Mouse (Mus musculus) liver, embryonic 15.5 days (tissue): ENCODE measurements around the gene Plekhb1. TPM values are rescaled to one million over a fixed set of nuclear protein-coding genes. Genes with fewer than 3 reads are reported as not detected.

Source experiments
- ATAC-seq: fragments of 200-750 bp; cut with Nextera tagmentation; 2 replicates; pipeline ENCODE4 v1.8.0; 2017; ENCODE audit warnings: moderate number of reproducible peaks, mild to moderate bottlenecking, moderate library complexity; ENCODE audit not compliant: insufficient read depth
- H3K27ac ChIP-seq: fragments of 300-500 bp; sonication (generic); replicated peaks from 2 replicates; pipeline ENCODE4 v1.5.1; 2015; ENCODE audit warnings: mild to moderate bottlenecking, inconsistent platforms
- H3K27me3 ChIP-seq: fragments of 300-500 bp; sonication (generic); 2 replicates; pipeline ENCODE4 v1.6.1; 2015; ENCODE audit warnings: mild to moderate bottlenecking, inconsistent platforms
- H3K36me3 ChIP-seq: fragments of 300-500 bp; sonication (generic); replicated peaks from 2 replicates; pipeline ENCODE4 v1.6.1; 2015; ENCODE audit warnings: moderate library complexity, mild to moderate bottlenecking, inconsistent platforms
- H3K4me1 ChIP-seq: fragments of 300-500 bp; sonication (generic); replicated peaks from 2 replicates; pipeline ENCODE4 v1.6.1; 2015; ENCODE audit warnings: inconsistent platforms
- H3K4me2 ChIP-seq: fragments of 300-500 bp; sonication (generic); 2 replicates; pipeline ENCODE4 v1.6.1; 2015; ENCODE audit warnings: moderate library complexity, mild to moderate bottlenecking, inconsistent platforms
- H3K4me3 ChIP-seq: fragments of 300-500 bp; sonication (generic); replicated peaks from 2 replicates; pipeline ENCODE4 v1.5.1; 2015; ENCODE audit warnings: mild to moderate bottlenecking, inconsistent platforms
- H3K9ac ChIP-seq: fragments of 300-500 bp; sonication (generic); 2 replicates; pipeline ENCODE4 v1.6.1; 2015; ENCODE audit warnings: moderate library complexity, mild to moderate bottlenecking, inconsistent platforms
- H3K9me3 ChIP-seq: fragments of 300-500 bp; sonication (generic); replicated peaks from 2 replicates; pipeline ENCODE4 v1.6.1; 2016; ENCODE audit warnings: inconsistent platforms
- WGBS: fragments of 180-500 bp; shearing (Covaris S2); methylation state at CpG from one replicate; pipeline ENCODE4 v1.1.7; 2015; ENCODE audit warnings: mixed read lengths; ENCODE audit not compliant: insufficient replicate concordance; 5-methylcytosine and 5-hydroxymethylcytosine counted together
- polyA plus RNA-seq: library from polyadenylated mRNA; unstranded; fragments of >200 nt; fragmentation: Nextera tagmentation; extraction: Ambion mirVana; gene quantifications from 2 replicates; pipeline ENCODE4 v1.2.1, GENCODE M21; 2015

The Plekhb1 gene
- polyA plus RNA-seq, 1 experiment from 2014 or later: 0.51 TPM

DNA sequence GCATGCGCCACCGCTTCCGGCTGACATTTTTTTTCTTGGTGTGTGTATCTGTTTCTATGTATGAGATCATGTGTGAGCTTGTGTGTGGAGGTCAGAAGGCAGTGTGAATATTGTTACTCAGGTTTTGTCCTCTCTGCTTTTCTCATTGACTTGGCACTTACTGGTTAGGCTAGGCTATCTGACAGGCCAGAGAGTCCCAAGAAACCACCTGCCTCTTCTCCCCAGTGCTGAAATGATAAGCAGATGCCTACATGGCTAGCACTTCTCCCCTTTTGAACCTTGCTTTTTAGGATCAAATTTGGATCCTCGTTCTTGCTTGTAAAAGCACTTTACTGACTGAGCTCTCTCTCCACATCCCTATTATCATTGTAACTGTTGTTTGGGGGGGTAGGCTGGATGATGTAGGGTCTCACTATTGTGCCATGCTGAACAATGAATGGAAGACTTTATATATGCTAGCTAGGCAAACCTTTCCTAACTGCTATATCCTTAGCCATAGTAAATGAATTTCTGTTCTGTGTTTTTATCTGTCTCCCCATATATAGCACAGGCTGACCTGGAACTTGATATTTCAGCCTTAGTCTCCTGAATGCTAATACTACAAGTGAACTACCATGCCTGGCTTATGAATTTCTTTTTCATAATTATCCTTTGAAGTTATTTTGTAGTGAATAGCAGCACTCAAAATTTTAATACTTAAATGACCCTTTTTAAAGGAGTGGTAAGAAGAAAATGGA lies 45.9 kb downstream of the Plekhb1 start:
- no peak overlapping the region for H3K4me3 ChIP-seq

DNA sequence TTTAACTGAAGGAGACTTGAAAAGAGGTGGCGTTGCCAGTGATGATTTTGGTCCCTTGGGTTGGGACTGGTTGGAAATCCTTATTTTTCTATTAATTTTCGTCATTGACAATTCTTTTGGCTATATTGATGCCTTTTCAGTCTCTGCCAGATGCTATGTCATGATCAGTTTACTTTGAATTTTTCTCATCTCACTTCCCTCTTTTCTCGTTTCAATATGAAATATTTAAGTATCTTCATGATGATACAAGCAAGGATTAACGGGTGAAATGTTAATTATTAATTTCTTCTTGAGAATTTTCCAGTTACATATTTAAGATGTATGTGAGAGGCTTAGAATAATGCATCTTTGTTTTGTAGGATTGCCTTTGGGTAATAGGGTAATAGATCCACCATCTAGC lies 53.3 kb downstream of the Plekhb1 start:
- no peaks in the 10 kb centered on the region for H3K9me3 ChIP-seq
- no peak for ATAC-seq
- peak overlapping the region; percentile 83 for H3K4me2 ChIP-seq
- H3K4me3 ChIP-seq: peak overlapping the region; percentile 96
- H3K27me3 ChIP-seq: no peaks in the 10 kb centered on the region
- H3K27ac ChIP-seq: peak overlapping the region; percentile 100
- H3K4me1 ChIP-seq: peaks cover 27% of the 10 kb centered on the region
- H3K36me3 ChIP-seq: no peaks in the 10 kb centered on the region
- 12% methylated on average over 4 of the region's 4 CpGs for WGBS
- peak overlapping the region; percentile 100 for H3K9ac ChIP-seq

More for the DNA sequence above, 45.9 kb downstream of the Plekhb1 start:
- no peaks in the 10 kb centered on the region for H3K9me3 ChIP-seq
- H3K27ac ChIP-seq: peak overlapping the region; percentile 48
- H3K36me3 ChIP-seq: peaks cover 7% of the 10 kb centered on the region; the same call in 1 of the 2 replicates
- no peaks in the 10 kb centered on the region for H3K27me3 ChIP-seq
- peak; percentile 81 for ATAC-seq
- H3K4me1 ChIP-seq: peaks cover 44% of the 10 kb centered on the region
- WGBS: 67% methylated on average over 4 of the region's 4 CpGs
- no peak overlapping the region for H3K9ac ChIP-seq
- peak overlapping the region; percentile 33 for H3K4me2 ChIP-seq

DNA sequence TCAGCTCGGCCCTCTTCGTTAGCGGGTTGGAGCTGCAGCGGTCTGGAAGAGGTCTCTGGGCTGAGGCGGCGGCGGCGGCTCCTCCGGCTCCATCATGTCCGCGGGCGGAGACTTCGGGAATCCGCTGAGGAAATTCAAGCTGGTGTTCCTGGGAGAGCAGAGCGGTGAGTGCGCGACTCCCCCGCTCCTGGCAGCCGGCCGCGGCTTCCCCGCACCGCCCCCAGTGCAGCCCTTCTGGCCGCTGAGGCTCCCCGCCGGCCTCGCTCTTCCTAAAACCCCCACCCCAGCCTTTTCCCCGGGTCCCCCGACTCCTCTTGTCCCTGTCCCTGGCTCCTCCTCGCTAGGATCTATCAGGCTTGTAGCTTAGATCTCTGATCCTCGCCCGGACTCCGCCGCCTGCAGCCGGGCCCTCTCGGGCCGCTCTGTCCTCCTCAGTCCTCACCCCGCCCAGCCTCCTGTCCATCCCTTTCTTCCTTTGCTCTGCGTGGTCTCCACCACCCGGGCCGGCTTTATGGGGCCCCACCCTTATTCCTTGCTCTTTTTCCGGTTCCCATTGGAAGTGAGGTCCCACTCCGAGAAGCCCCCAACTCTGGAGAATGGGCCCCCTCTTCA lies 54.0 kb downstream of the Plekhb1 start, which contains the start of gene Mrpl48:
Gene Mrpl48, minus strand, starts transcription at position 172 of the 612 bp plus-strand sequence.
- H3K27ac ChIP-seq: peak within 1 kb of the TSS; percentile 100
- H3K9me3 ChIP-seq: no peaks in the 10 kb centered on the region
- peaks cover 24% of the 10 kb centered on the region for H3K4me1 ChIP-seq
- under 1% methylated on average over 41 of the region's 43 CpGs for WGBS
- H3K4me2 ChIP-seq: peak within 1 kb of the TSS; percentile 83
- peak within 1 kb of the TSS; percentile 96 for H3K4me3 ChIP-seq
- H3K9ac ChIP-seq: peak within 1 kb of the TSS; percentile 100
- H3K27me3 ChIP-seq: peaks cover 5% of the 10 kb centered on the region; the same call in 1 of the 2 replicates
- no peaks in the 10 kb centered on the region for H3K36me3 ChIP-seq
- ATAC-seq: peak; percentile 17; the same call in 1 of the 2 replicates

DNA sequence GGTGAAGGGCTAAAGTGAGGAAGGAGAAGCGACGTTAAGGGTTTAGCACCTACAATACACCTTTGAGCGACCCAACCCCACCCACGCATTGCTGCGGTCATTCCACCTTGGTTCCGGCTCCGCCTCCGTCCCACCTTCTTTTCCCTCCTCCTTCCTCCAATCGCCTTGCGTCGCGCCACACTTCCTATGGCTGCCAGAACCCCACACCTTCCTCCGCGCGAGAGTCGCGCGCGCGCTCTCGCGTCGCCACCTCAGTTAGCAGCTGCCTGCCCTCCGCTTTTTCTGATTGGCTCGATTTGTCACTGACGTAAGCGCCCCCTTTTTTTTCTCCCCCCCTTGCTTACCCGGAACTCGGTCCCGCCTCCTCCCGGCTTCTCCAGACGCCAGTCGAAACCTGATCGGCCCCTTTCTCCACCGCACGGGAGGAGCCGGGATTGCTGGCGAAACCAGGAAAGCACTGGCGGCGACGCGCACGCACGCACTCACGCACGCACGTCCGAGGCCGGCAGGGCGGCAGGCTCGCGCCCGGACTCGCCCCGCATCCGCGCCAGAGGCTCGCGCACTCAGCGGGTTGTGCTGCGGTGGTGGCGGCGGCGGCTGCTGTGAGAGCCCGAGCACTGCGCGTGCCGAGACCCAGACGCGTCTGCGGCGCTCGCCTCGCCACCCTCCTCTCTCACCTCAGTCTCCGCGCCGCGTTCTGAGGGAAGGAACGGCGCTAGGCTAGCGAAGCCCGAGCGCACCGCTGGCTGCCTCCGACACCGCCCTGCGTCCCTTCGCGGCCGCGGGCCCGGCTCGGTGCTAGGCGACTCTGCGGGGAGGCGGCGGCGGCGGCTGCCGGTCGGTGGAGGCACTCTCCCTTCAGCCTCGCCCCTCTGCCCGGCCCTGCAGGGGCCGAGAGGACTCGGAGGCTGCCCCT lies 54.7 kb downstream of the Plekhb1 start, which contains the start of gene Rab6a:
Gene Rab6a, plus strand, starts transcription at position 197 of the 916 bp plus-strand sequence.
- WGBS: under 1% methylated on average over 105 of the region's 105 CpGs
- peak; percentile 93 for ATAC-seq
- peak within 1 kb of the TSS; percentile 83 for H3K4me2 ChIP-seq
- peaks cover 6% of the 10 kb centered on the region; the same call in 1 of the 2 replicates for H3K27me3 ChIP-seq
- H3K4me3 ChIP-seq: peak within 1 kb of the TSS; percentile 96
- H3K27ac ChIP-seq: peak within 1 kb of the TSS; percentile 100
- peak within 1 kb of the TSS; percentile 100 for H3K9ac ChIP-seq
- H3K9me3 ChIP-seq: no peaks in the 10 kb centered on the region
- H3K4me1 ChIP-seq: peaks cover 23% of the 10 kb centered on the region
- no peaks in the 10 kb centered on the region for H3K36me3 ChIP-seq

DNA sequence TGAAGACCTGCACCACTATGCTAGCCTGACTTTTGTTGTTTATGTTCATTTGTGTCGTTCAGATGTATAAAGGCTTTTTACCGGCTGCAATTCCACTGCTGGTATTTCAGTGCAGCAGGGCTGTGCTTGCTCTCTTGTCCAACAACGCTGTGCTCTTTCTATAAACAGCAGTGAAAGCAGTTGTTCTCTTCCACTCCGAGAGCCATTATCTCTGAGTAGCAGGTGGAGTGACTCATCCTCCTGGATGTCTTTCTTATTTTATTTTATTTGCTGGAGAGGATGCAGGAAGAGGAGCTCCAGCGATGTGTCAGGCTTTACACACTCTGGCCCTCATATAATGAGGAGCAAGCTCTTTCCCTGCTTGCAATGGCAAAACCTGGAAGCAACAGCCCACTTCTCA lies 62.0 kb downstream of the Plekhb1 start:
- Histone ChIP-seq H3K36me3 (no peaks in the 10 kb centered on the region), H3K27ac (no peak overlapping the region), H3K4me1 (no peaks in the 10 kb centered on the region), H3K27me3 (peaks cover 9% of the 10 kb centered on the region; the same call in 1 of the 2 replicates), H3K9ac (no peak overlapping the region), H3K9me3 (no peaks in the 10 kb centered on the region), H3K4me3 (no peak overlapping the region), H3K4me2 (no peak overlapping the region)
- ATAC-seq: no peak
- WGBS: 43% methylated on average over 5 of the region's 5 CpGs

DNA sequence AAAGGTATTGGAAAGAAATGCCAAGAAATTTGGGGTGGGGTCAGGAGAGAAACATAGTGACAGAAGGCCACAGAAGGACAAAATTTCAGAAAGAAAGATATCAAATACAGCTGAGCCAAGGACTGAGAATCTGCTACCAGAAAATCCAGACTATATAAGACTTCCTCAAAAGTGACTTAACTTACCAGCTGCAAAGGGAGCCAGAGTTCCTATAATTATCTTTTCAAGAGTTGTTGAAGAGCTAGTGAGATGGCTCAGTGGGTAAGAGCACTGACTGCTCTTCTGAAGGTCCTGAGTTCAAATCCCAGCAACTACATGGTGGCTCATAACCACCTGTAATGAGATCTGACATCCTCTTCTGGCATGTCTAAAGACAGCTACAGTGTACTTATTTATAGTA lies 68.9 kb downstream of the Plekhb1 start:
- no peak for ATAC-seq
- H3K27ac ChIP-seq: no peak overlapping the region
- H3K9ac ChIP-seq: no peak overlapping the region
- no peaks in the 10 kb centered on the region for H3K36me3 ChIP-seq
- no peak overlapping the region for H3K4me2 ChIP-seq
- no peaks in the 10 kb centered on the region for H3K27me3 ChIP-seq
- H3K4me3 ChIP-seq: no peak overlapping the region
- peaks cover 14% of the 10 kb centered on the region; the same call in 1 of the 2 replicates for H3K4me1 ChIP-seq
- no peaks in the 10 kb centered on the region for H3K9me3 ChIP-seq

Other genes starting within 250 kb of the Plekhb1 start
- 0.06 TPM in 1 of 2 replicates, not detected in the other for gene Ucp3, start 189.4 kb downstream of the Plekhb1 start, polyA plus RNA-seq
- gene Ucp2, start 169.1 kb downstream of the Plekhb1 start, polyA plus RNA-seq: 734 and 787 TPM in 2 replicates
- gene Dnajb13, start 147.5 kb downstream of the Plekhb1 start, polyA plus RNA-seq: 2.9 and 3.8 TPM in 2 replicates
- gene Coa4, start 125.3 kb downstream of the Plekhb1 start, polyA plus RNA-seq: 11.5 and 12.3 TPM in 2 replicates
- 39.1 TPM in 2 replicates for gene Rab6a, start 55.0 kb downstream of the Plekhb1 start, polyA plus RNA-seq
- 34.0 and 41.3 TPM in 2 replicates for gene Mrpl48, start 54.1 kb downstream of the Plekhb1 start, polyA plus RNA-seq
- 5.0 and 5.3 TPM in 2 replicates for gene Fam168a, start 44.2 kb upstream of the Plekhb1 start, polyA plus RNA-seq
- gene Relt, start 201.0 kb upstream of the Plekhb1 start, polyA plus RNA-seq: 17.4 and 21.4 TPM in 2 replicates